Mouse (Mus musculus): Measurements from ENCODE around the gene Il22ra1. TPM values are rescaled to one million over a fixed set of nuclear protein-coding genes. Genes with fewer than 3 reads are reported as not detected.

Il22ra1 gene
- polyA plus RNA-seq, 1 experiment from 2014 or later: not detected

DNA sequence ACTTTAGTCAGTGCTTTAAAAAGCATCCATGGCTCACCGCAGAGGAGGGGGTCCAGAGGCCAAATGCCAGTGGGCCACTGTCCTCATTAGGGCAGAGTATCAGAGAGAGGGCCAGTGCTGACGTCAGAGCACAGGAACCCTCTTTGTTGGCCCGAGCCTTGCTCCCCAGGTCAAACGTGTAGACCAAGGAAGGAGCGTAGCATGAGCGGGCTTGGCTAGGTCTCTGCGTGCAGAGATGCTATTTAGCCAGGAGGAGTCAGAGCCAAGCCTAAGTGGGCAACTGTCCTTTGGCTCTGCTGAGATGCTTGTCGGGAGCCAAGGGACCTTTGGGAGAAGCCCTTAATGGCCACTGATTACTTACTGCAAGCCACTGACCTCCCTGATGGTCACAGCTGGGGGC is 33.1 kb downstream of the Il22ra1 start:
- H3K27ac ChIP-seq (ENCODE audit: low read length): no peak overlapping the region
- no peak for ATAC-seq
- WGBS: 70% methylated on average over 8 of the region's 8 CpGs
- H3K36me3 ChIP-seq (ENCODE audit: insufficient read depth, low read length): no peaks in the 10 kb centered on the region
- DNase-seq (ENCODE audit: low spot score): no peak
- H3K4me3 ChIP-seq (ENCODE audit: low read depth, low read length): no peak overlapping the region
- no peak overlapping the region for H3K9ac ChIP-seq (replicated peaks; ENCODE audit: low read depth)
- no peak overlapping the region for H3K4me2 ChIP-seq (replicated peaks; ENCODE audit: low read depth, low read length)
- no peaks in the 10 kb centered on the region for H3K27me3 ChIP-seq (replicated peaks; ENCODE audit: insufficient read depth, low read length)
- H3K4me1 ChIP-seq (ENCODE audit: insufficient read depth, low read depth, low read length): no peaks in the 10 kb centered on the region
- TF ChIP-seq EP300 (IDR thresholded peaks at IDR 0.05) (no peak), CTCF (IDR thresholded peaks at IDR 0.05) (no peak)
- no peaks in the 10 kb centered on the region for H3K9me3 ChIP-seq (ENCODE audit: low read length)

- WGBS: 78% methylated on average over 7 of the region's 7 CpGs
- Histone ChIP-seq H3K4me1 (ENCODE audit: insufficient read depth, low read depth, low read length) (no peaks in the 10 kb centered on the region), H3K4me2 (replicated peaks; ENCODE audit: low read depth, low read length) (no peak overlapping the region), H3K36me3 (ENCODE audit: insufficient read depth, low read length) (no peaks in the 10 kb centered on the region), H3K27ac (ENCODE audit: low read length) (no peak overlapping the region), H3K9me3 (ENCODE audit: low read length) (no peaks in the 10 kb centered on the region), H3K4me3 (ENCODE audit: low read depth, low read length) (no peak overlapping the region), H3K9ac (replicated peaks; ENCODE audit: low read depth) (no peak overlapping the region), H3K27me3 (replicated peaks; ENCODE audit: insufficient read depth, low read length) (no peaks in the 10 kb centered on the region)
- no peak for DNase-seq (ENCODE audit: low spot score)
- no peak for ATAC-seq
- no peak for TF ChIP-seq EP300 (IDR thresholded peaks at IDR 0.05)
- TF ChIP-seq CTCF (IDR thresholded peaks at IDR 0.05): no peak
These were observed 33.6 kb downstream of the Il22ra1 start for GRCm38 (mm10) chr4:135761569-135761968.

GRCm38 (mm10) chr4:135762251-135762906 is 34.4 kb downstream of the Il22ra1 start:
- 6% methylated on average over 19 of the region's 19 CpGs for WGBS
- Histone ChIP-seq H3K27me3 (replicated peaks; ENCODE audit: insufficient read depth, low read length) (no peaks in the 10 kb centered on the region), H3K4me2 (replicated peaks; ENCODE audit: low read depth, low read length) (peak overlapping the region; percentile 48), H3K9ac (replicated peaks; ENCODE audit: low read depth) (no peak overlapping the region), H3K4me1 (ENCODE audit: insufficient read depth, low read depth, low read length) (no peaks in the 10 kb centered on the region), H3K36me3 (ENCODE audit: insufficient read depth, low read length) (no peaks in the 10 kb centered on the region), H3K27ac (ENCODE audit: low read length) (no peak overlapping the region), H3K9me3 (ENCODE audit: low read length) (no peaks in the 10 kb centered on the region), H3K4me3 (ENCODE audit: low read depth, low read length) (no peak overlapping the region)
- TF ChIP-seq CTCF (IDR thresholded peaks at IDR 0.05): no peak
- no peak for TF ChIP-seq EP300 (IDR thresholded peaks at IDR 0.05)
- peak; percentile 78 for DNase-seq (ENCODE audit: low spot score)
- peak; percentile 93 for ATAC-seq

DNA sequence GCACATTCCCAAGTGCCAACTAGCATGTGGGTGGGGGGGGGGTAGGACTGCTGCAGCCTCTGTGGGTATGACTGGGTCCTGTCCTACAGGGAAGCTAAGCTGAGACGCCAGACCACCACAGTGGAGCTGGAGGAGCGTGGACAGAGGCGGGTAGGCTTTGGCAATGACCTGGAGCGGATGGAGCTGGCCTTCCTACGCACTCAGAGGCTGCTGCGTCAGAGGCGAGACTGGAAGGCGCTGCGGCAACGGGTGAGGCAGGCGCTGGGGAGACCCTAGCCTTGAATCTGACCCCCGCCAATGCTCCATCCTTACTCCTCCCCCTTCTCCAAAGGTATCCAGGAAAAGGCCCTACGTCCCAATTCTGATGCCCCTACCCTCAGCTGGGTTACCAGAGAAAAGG is 36.7 kb downstream of the Il22ra1 start:
- 80% methylated on average over 13 of the region's 13 CpGs for WGBS
- no peaks in the 10 kb centered on the region for H3K27me3 ChIP-seq (replicated peaks; ENCODE audit: insufficient read depth, low read length)
- H3K36me3 ChIP-seq (ENCODE audit: insufficient read depth, low read length): no peaks in the 10 kb centered on the region
- no peak overlapping the region for H3K4me2 ChIP-seq (replicated peaks; ENCODE audit: low read depth, low read length)
- H3K9me3 ChIP-seq (ENCODE audit: low read length): no peaks in the 10 kb centered on the region
- no peaks in the 10 kb centered on the region for H3K4me1 ChIP-seq (ENCODE audit: insufficient read depth, low read depth, low read length)
- H3K27ac ChIP-seq (ENCODE audit: low read length): no peak overlapping the region
- H3K9ac ChIP-seq (replicated peaks; ENCODE audit: low read depth): no peak overlapping the region
- TF ChIP-seq CTCF (IDR thresholded peaks at IDR 0.05) (no peak), EP300 (IDR thresholded peaks at IDR 0.05) (no peak)
- DNase-seq (ENCODE audit: low spot score) (no peak), ATAC-seq (no peak)
- no peak overlapping the region for H3K4me3 ChIP-seq (ENCODE audit: low read depth, low read length)

- Histone ChIP-seq H3K4me1 (ENCODE audit: insufficient read depth, low read depth, low read length) (no peaks in the 10 kb centered on the region), H3K4me3 (ENCODE audit: low read depth, low read length) (no peak overlapping the region), H3K27ac (ENCODE audit: low read length) (no peak overlapping the region), H3K27me3 (replicated peaks; ENCODE audit: insufficient read depth, low read length) (no peaks in the 10 kb centered on the region), H3K9me3 (ENCODE audit: low read length) (no peaks in the 10 kb centered on the region), H3K4me2 (replicated peaks; ENCODE audit: low read depth, low read length) (no peak overlapping the region), H3K36me3 (ENCODE audit: insufficient read depth, low read length) (no peaks in the 10 kb centered on the region), H3K9ac (replicated peaks; ENCODE audit: low read depth) (no peak overlapping the region)
- no peak for ATAC-seq
- DNase-seq (ENCODE audit: low spot score): no peak
- WGBS: 74% methylated on average over 7 of the region's 8 CpGs
- no peak for TF ChIP-seq CTCF (IDR thresholded peaks at IDR 0.05)
- TF ChIP-seq EP300 (IDR thresholded peaks at IDR 0.05): no peak
These were observed 37.7 kb downstream of the Il22ra1 start for GRCm38 (mm10) chr4:135765707-135766106.

GRCm38 (mm10) chr4:135766976-135767375 is 39.0 kb downstream of the Il22ra1 start:
- Histone ChIP-seq H3K4me3 (ENCODE audit: low read depth, low read length) (no peak overlapping the region), H3K9ac (replicated peaks; ENCODE audit: low read depth) (no peak overlapping the region), H3K27ac (ENCODE audit: low read length) (no peak overlapping the region), H3K4me1 (ENCODE audit: insufficient read depth, low read depth, low read length) (no peaks in the 10 kb centered on the region), H3K9me3 (ENCODE audit: low read length) (no peaks in the 10 kb centered on the region), H3K36me3 (ENCODE audit: insufficient read depth, low read length) (no peaks in the 10 kb centered on the region), H3K4me2 (replicated peaks; ENCODE audit: low read depth, low read length) (no peak overlapping the region), H3K27me3 (replicated peaks; ENCODE audit: insufficient read depth, low read length) (no peaks in the 10 kb centered on the region)
- ATAC-seq (no peak), DNase-seq (ENCODE audit: low spot score) (no peak)
- no peak for TF ChIP-seq CTCF (IDR thresholded peaks at IDR 0.05)
- no peak for TF ChIP-seq EP300 (IDR thresholded peaks at IDR 0.05)
- 65% methylated on average over 3 of the region's 3 CpGs for WGBS

All from lung, postnatal 0 days (tissue).